Mouse (Mus musculus): ENCODE results near the gene Btg3. TPM values are rescaled to one million over a fixed set of nuclear protein-coding genes. Genes with fewer than 3 reads are reported as not detected.

The Btg3 gene
- polyA plus RNA-seq, 1 experiment from 2014 or later = 43.7 TPM

GRCm38 (mm10) chr16:78327999-78328398, 49.0 kb downstream of the Btg3 start:
- H3K9me3 ChIP-seq (ENCODE audit: control insufficient read depth, low read length) = no peaks in the 10 kb centered on the region
- 81% methylated on average over 12 of the region's 12 CpGs for WGBS
- H3K27ac ChIP-seq (ENCODE audit: low read length) = no peak overlapping the region
- no peak overlapping the region for H3K4me2 ChIP-seq (ENCODE audit: low read depth, low read length)
- H3K36me3 ChIP-seq (ENCODE audit: control insufficient read depth, insufficient read depth, low read length) = peaks cover 9% of the 10 kb centered on the region
- no peaks in the 10 kb centered on the region for H3K27me3 ChIP-seq (ENCODE audit: control insufficient read depth, insufficient read depth, low read depth, low read length)
- no peak for ATAC-seq (ENCODE audit: low read depth)
- no peak overlapping the region for H3K9ac ChIP-seq (ENCODE audit: low read length)
- no peaks in the 10 kb centered on the region for H3K4me1 ChIP-seq (replicated peaks; ENCODE audit: control insufficient read depth, insufficient read depth, low read length)
- H3K4me3 ChIP-seq (ENCODE audit: low read length) = no peak overlapping the region

- H3K36me3 ChIP-seq (ENCODE audit: control insufficient read depth, insufficient read depth, low read length) = peaks cover 4% of the 10 kb centered on the region
- no peak overlapping the region for H3K9ac ChIP-seq (ENCODE audit: low read length)
- no peaks in the 10 kb centered on the region for H3K9me3 ChIP-seq (ENCODE audit: control insufficient read depth, low read length)
- 84% methylated on average over 7 of the region's 7 CpGs for WGBS
- H3K4me1 ChIP-seq (replicated peaks; ENCODE audit: control insufficient read depth, insufficient read depth, low read length) = peaks cover 1% of the 10 kb centered on the region; the same call in 1 of the 2 replicates
- no peak overlapping the region for H3K4me3 ChIP-seq (ENCODE audit: low read length)
- no peaks in the 10 kb centered on the region for H3K27me3 ChIP-seq (ENCODE audit: control insufficient read depth, insufficient read depth, low read depth, low read length)
- no peak for ATAC-seq (ENCODE audit: low read depth)
- H3K4me2 ChIP-seq (ENCODE audit: low read depth, low read length) = no peak overlapping the region
- no peak overlapping the region for H3K27ac ChIP-seq (ENCODE audit: low read length)
Observed at GRCm38 (mm10) chr16:78327562-78327961, 49.4 kb downstream of the Btg3 start.

GRCm38 (mm10) chr16:78325972-78326848, 50.8 kb downstream of the Btg3 start:
- Histone ChIP-seq H3K9ac (ENCODE audit: low read length) (no peak overlapping the region), H3K36me3 (ENCODE audit: control insufficient read depth, insufficient read depth, low read length) (peaks cover 3% of the 10 kb centered on the region; the same call in 1 of the 2 replicates), H3K4me2 (ENCODE audit: low read depth, low read length) (peak overlapping the region; percentile 37), H3K4me1 (replicated peaks; ENCODE audit: control insufficient read depth, insufficient read depth, low read length) (peaks cover 13% of the 10 kb centered on the region), H3K4me3 (ENCODE audit: low read length) (peak overlapping the region; percentile 24), H3K9me3 (ENCODE audit: control insufficient read depth, low read length) (no peaks in the 10 kb centered on the region), H3K27me3 (ENCODE audit: control insufficient read depth, insufficient read depth, low read depth, low read length) (no peaks in the 10 kb centered on the region), H3K27ac (ENCODE audit: low read length) (peak overlapping the region; percentile 29; the same call in 1 of the 2 replicates)
- ATAC-seq (ENCODE audit: low read depth) = peak; percentile 83
- WGBS = 48% methylated on average over 27 of the region's 27 CpGs

DNA sequence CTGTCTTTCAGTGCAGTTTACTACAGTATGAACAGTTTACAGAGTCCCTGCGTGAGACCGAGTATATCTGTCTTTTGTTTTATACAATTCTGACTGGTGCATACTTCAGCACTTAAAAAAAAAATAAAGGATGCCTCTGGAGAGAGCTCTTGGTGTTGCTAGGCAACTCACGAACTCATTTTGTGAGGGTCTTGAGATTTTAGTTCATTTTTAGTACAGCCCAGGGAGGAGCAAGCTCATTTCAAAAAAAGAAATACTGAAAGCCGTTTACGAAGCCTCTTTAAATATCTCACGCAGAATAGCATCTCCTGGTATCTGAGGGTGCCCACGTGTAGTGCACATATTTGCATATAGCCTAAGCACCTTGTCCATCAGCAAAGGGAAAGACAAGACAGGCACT, 54.9 kb downstream of the Btg3 start:
- H3K9ac ChIP-seq (ENCODE audit: low read length) = no peak overlapping the region
- no peak overlapping the region for H3K27ac ChIP-seq (ENCODE audit: low read length)
- peaks cover 13% of the 10 kb centered on the region for H3K4me1 ChIP-seq (replicated peaks; ENCODE audit: control insufficient read depth, insufficient read depth, low read length)
- ATAC-seq (ENCODE audit: low read depth) = no peak
- no peak overlapping the region for H3K4me3 ChIP-seq (ENCODE audit: low read length)
- no peaks in the 10 kb centered on the region for H3K36me3 ChIP-seq (ENCODE audit: control insufficient read depth, insufficient read depth, low read length)
- H3K9me3 ChIP-seq (ENCODE audit: control insufficient read depth, low read length) = no peaks in the 10 kb centered on the region
- no peaks in the 10 kb centered on the region for H3K27me3 ChIP-seq (ENCODE audit: control insufficient read depth, insufficient read depth, low read depth, low read length)
- no peak overlapping the region for H3K4me2 ChIP-seq (ENCODE audit: low read depth, low read length)
- 16% methylated on average over 7 of the region's 7 CpGs for WGBS

DNA sequence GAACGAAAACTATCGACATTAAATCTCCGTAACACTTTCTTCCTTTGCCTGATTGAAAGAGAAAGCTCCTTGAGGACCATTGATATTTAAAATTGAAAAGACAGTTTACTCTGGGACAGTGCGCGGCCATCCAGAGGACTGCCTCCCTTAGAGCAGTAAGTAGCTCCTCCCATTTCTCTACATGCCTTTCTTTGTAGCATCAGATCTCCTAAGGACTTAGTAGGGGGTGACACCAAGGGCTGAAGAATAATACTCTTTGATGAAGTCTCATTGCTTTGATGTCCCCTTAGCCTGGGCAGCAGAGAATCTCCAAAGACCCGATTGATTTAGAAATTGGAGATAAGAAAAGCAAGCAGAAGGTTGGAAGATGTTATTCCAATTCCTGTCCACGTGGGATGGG, 55.4 kb downstream of the Btg3 start:
- H3K27ac ChIP-seq (ENCODE audit: low read length) = no peak overlapping the region
- H3K27me3 ChIP-seq (ENCODE audit: control insufficient read depth, insufficient read depth, low read depth, low read length) = no peaks in the 10 kb centered on the region
- peaks cover 13% of the 10 kb centered on the region for H3K4me1 ChIP-seq (replicated peaks; ENCODE audit: control insufficient read depth, insufficient read depth, low read length)
- 15% methylated on average over 7 of the region's 7 CpGs for WGBS
- ATAC-seq (ENCODE audit: low read depth) = no peak
- H3K4me2 ChIP-seq (ENCODE audit: low read depth, low read length) = peak overlapping the region; percentile 31; the same call in 1 of the 2 replicates
- no peak overlapping the region for H3K4me3 ChIP-seq (ENCODE audit: low read length)
- H3K9me3 ChIP-seq (ENCODE audit: control insufficient read depth, low read length) = no peaks in the 10 kb centered on the region
- H3K36me3 ChIP-seq (ENCODE audit: control insufficient read depth, insufficient read depth, low read length) = no peaks in the 10 kb centered on the region
- no peak overlapping the region for H3K9ac ChIP-seq (ENCODE audit: low read length)

- Histone ChIP-seq H3K36me3 (ENCODE audit: control insufficient read depth, insufficient read depth, low read length) (no peaks in the 10 kb centered on the region), H3K4me1 (replicated peaks; ENCODE audit: control insufficient read depth, insufficient read depth, low read length) (peaks cover 13% of the 10 kb centered on the region), H3K4me3 (ENCODE audit: low read length) (no peak overlapping the region), H3K27ac (ENCODE audit: low read length) (no peak overlapping the region), H3K9ac (ENCODE audit: low read length) (no peak overlapping the region), H3K4me2 (ENCODE audit: low read depth, low read length) (no peak overlapping the region), H3K9me3 (ENCODE audit: control insufficient read depth, low read length) (no peaks in the 10 kb centered on the region), H3K27me3 (ENCODE audit: control insufficient read depth, insufficient read depth, low read depth, low read length) (no peaks in the 10 kb centered on the region)
- 73% methylated on average over 7 of the region's 7 CpGs for WGBS
- ATAC-seq (ENCODE audit: low read depth) = no peak
Observed at GRCm38 (mm10) chr16:78319711-78320110, 57.3 kb downstream of the Btg3 start.

DNA sequence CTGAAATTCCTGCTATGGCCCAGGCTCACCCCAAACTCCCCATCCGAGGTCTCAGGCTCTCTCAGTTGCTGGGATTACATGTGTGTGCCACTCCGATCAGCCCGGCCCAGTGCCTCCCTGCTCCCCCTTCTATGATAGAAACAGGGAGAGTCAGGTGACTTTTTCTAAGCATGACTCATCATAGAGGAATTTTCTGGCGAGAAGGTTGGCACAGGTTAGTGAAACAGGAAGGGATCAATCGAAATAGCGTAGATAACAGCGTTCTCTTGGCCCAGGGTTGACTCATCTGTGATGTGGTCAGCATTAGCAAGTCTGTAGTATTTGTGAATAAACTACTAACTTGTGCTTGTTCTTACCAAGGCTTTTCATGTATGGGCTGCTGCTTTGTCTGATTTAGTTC, 59.0 kb downstream of the Btg3 start:
- peak; percentile 37; the same call in 1 of the 2 replicates for ATAC-seq (ENCODE audit: low read depth)
- H3K27ac ChIP-seq (ENCODE audit: low read length) = no peak overlapping the region
- no peak overlapping the region for H3K4me2 ChIP-seq (ENCODE audit: low read depth, low read length)
- H3K9ac ChIP-seq (ENCODE audit: low read length) = no peak overlapping the region
- H3K9me3 ChIP-seq (ENCODE audit: control insufficient read depth, low read length) = no peaks in the 10 kb centered on the region
- H3K36me3 ChIP-seq (ENCODE audit: control insufficient read depth, insufficient read depth, low read length) = no peaks in the 10 kb centered on the region
- WGBS = 29% methylated on average over 7 of the region's 7 CpGs
- no peak overlapping the region for H3K4me3 ChIP-seq (ENCODE audit: low read length)
- H3K4me1 ChIP-seq (replicated peaks; ENCODE audit: control insufficient read depth, insufficient read depth, low read length) = peaks cover 18% of the 10 kb centered on the region
- no peaks in the 10 kb centered on the region for H3K27me3 ChIP-seq (ENCODE audit: control insufficient read depth, insufficient read depth, low read depth, low read length)

- Histone ChIP-seq H3K9ac (ENCODE audit: low read length) (no peak overlapping the region), H3K4me2 (ENCODE audit: low read depth, low read length) (no peak overlapping the region), H3K9me3 (ENCODE audit: control insufficient read depth, low read length) (no peaks in the 10 kb centered on the region), H3K4me3 (ENCODE audit: low read length) (no peak overlapping the region), H3K4me1 (replicated peaks; ENCODE audit: control insufficient read depth, insufficient read depth, low read length) (peaks cover 9% of the 10 kb centered on the region), H3K27me3 (ENCODE audit: control insufficient read depth, insufficient read depth, low read depth, low read length) (no peaks in the 10 kb centered on the region), H3K36me3 (ENCODE audit: control insufficient read depth, insufficient read depth, low read length) (no peaks in the 10 kb centered on the region), H3K27ac (ENCODE audit: low read length) (no peak overlapping the region)
- ATAC-seq (ENCODE audit: low read depth) = peak; percentile 52; the same call in 1 of the 2 replicates
- 80% methylated on average over 9 of the region's 9 CpGs for WGBS
Observed at GRCm38 (mm10) chr16:78316849-78317248, 60.1 kb downstream of the Btg3 start.

- no peak overlapping the region for H3K9ac ChIP-seq (ENCODE audit: low read length)
- WGBS = 66% methylated on average over 6 of the region's 6 CpGs
Observed at GRCm38 (mm10) chr16:78314026-78314425, 63.0 kb downstream of the Btg3 start.

More at GRCm38 (mm10) chr16:78314026-78314425, 63.0 kb downstream of the Btg3 start:
- H3K27me3 ChIP-seq (ENCODE audit: control insufficient read depth, insufficient read depth, low read depth, low read length) = no peaks in the 10 kb centered on the region
- no peak overlapping the region for H3K4me2 ChIP-seq (ENCODE audit: low read depth, low read length)
- H3K4me1 ChIP-seq (replicated peaks; ENCODE audit: control insufficient read depth, insufficient read depth, low read length) = peaks cover 4% of the 10 kb centered on the region
- no peaks in the 10 kb centered on the region for H3K9me3 ChIP-seq (ENCODE audit: control insufficient read depth, low read length)
- H3K27ac ChIP-seq (ENCODE audit: low read length) = no peak overlapping the region
- H3K4me3 ChIP-seq (ENCODE audit: low read length) = no peak overlapping the region
- H3K36me3 ChIP-seq (ENCODE audit: control insufficient read depth, insufficient read depth, low read length) = no peaks in the 10 kb centered on the region
- ATAC-seq (ENCODE audit: low read depth) = no peak
